Mouse (Mus musculus) spleen, adult 2 months (tissue): Measurements from ENCODE around the gene Skap1. TPM values are rescaled to one million over a fixed set of nuclear protein-coding genes. Genes with fewer than 3 reads are reported as not detected.
A peak's percentile ranks its signal among the peaks of the same experiment; 100 is the strongest.
"Not testable (repeated sequence)": the region's sequence is repeated elsewhere in the genome, so short reads cannot be mapped to it uniquely, and the experiment has no call there.

Experiments used
- DNase-seq, 2 experiments: peaks; one replicate each; pipeline versions ENCODE4 v3.0.0 to v3.0.0-alpha.2; 2012 to 2021; ENCODE audit warnings: low spot score in 2 of 2, low read depth in 1 of 2
- H3K27ac ChIP-seq: fragments of 200-500 bp; 2 replicates; pipeline ENCODE4 v1.5.1; 2012; ENCODE audit warnings: low read length, inconsistent platforms; ENCODE audit not compliant: insufficient read depth
- H3K27me3 ChIP-seq: fragments of 200-500 bp; 2 replicates; pipeline ENCODE4 v1.6.1; 2012; ENCODE audit warnings: mild to moderate bottlenecking, moderate library complexity, low read length, inconsistent platforms; ENCODE audit not compliant: control insufficient read depth, insufficient read depth
- H3K36me3 ChIP-seq: fragments of 200-500 bp; 2 replicates; pipeline ENCODE4 v1.6.1; 2012; ENCODE audit warnings: mild to moderate bottlenecking, low read length, inconsistent platforms; ENCODE audit not compliant: control insufficient read depth, insufficient read depth
- H3K4me1 ChIP-seq: fragments of 200-500 bp; 2 replicates; pipeline ENCODE4 v1.6.1; 2011; ENCODE audit warnings: inconsistent platforms; ENCODE audit not compliant: control insufficient read depth, insufficient read depth, insufficient read length
- H3K4me3 ChIP-seq: fragments of 200-500 bp; 2 replicates; pipeline ENCODE4 v1.5.1; 2011; ENCODE audit warnings: mild to moderate bottlenecking, inconsistent platforms; ENCODE audit not compliant: insufficient read depth, insufficient read length; ENCODE audit errors: extremely low read depth
- CTCF ChIP-seq: fragments of 200-500 bp; IDR thresholded peaks from 2 replicates; pipeline ENCODE4 v1.5.1; 2011; ENCODE audit warnings: mild to moderate bottlenecking, inconsistent platforms; ENCODE audit not compliant: insufficient read depth, insufficient read length, insufficient replicate concordance; ENCODE audit errors: extremely low read depth
- POLR2A ChIP-seq: fragments of 200-500 bp; IDR thresholded peaks from 2 replicates; pipeline ENCODE4 v1.6.1; 2011; ENCODE audit warnings: low read depth, low read length, inconsistent platforms
- WGBS: fragments of 180-500 bp; shearing (Covaris S2); methylation state at CpG from one replicate; pipeline ENCODE4 v1.1.7; 2018; 5-methylcytosine and 5-hydroxymethylcytosine counted together
- polyA plus RNA-seq: library from polyadenylated mRNA; depleted of rRNA; stranded (reverse); fragments of >200 nt; gene quantifications from 2 replicates; pipeline ENCODE4 v1.2.3, GENCODE M21; 2012

The Skap1 gene
- polyA plus RNA-seq, 1 experiment = 22.3 TPM

GRCm38 (mm10) chr11:96780306-96780705 lies 315.9 kb downstream of the Skap1 start:
- H3K27me3 ChIP-seq = no peaks in the 10 kb centered on the region
- WGBS = 90% methylated on average over 5 of the region's 5 CpGs
- H3K4me1 ChIP-seq = peaks cover 8% of the 10 kb centered on the region; the same call in 1 of the 2 replicates
- H3K36me3 ChIP-seq = no peaks in the 10 kb centered on the region
- H3K4me3 ChIP-seq = no peak overlapping the region
- H3K27ac ChIP-seq = no peak overlapping the region
- DNase-seq = no peak
- no peak for TF ChIP-seq CTCF
- no peak for TF ChIP-seq POLR2A

- 78% methylated on average over 2 of the region's 2 CpGs for WGBS
- Histone ChIP-seq H3K27me3 (no peaks in the 10 kb centered on the region), H3K27ac (no peak overlapping the region), H3K4me3 (no peak overlapping the region), H3K36me3 (no peaks in the 10 kb centered on the region), H3K4me1 (peaks cover 5% of the 10 kb centered on the region; the same call in 1 of the 2 replicates)
- no peak for TF ChIP-seq POLR2A
- TF ChIP-seq CTCF = no peak
- no peak for DNase-seq
Measured at GRCm38 (mm10) chr11:96781425-96781824, 317.0 kb downstream of the Skap1 start.

GRCm38 (mm10) chr11:96784847-96785246 lies 320.5 kb downstream of the Skap1 start:
- H3K4me3 ChIP-seq, H3K36me3 ChIP-seq, H3K27me3 ChIP-seq, H3K27ac ChIP-seq, H3K4me1 ChIP-seq: not testable (repeated sequence)
- WGBS = 23% methylated on average over 7 of the region's 7 CpGs
- peak; percentile 52; the same call in 1 of the 2 replicates for TF ChIP-seq CTCF
- DNase-seq = peak; percentile 31 to 73

- Histone ChIP-seq H3K4me1 (peaks cover 9% of the 10 kb centered on the region; the same call in 1 of the 2 replicates), H3K4me3 (no peak overlapping the region), H3K36me3 (no peaks in the 10 kb centered on the region), H3K27me3 (no peaks in the 10 kb centered on the region), H3K27ac (no peak overlapping the region)
- DNase-seq = no peak
- TF ChIP-seq CTCF (no peak), POLR2A (no peak)
- WGBS = 84% methylated on average over 9 of the region's 9 CpGs
Measured at GRCm38 (mm10) chr11:96786731-96787450, 322.5 kb downstream of the Skap1 start.

GRCm38 (mm10) chr11:96788871-96789795 lies 324.7 kb downstream of the Skap1 start, which contains the start of gene Cbx1:
TSS of gene Cbx1 (plus strand) at chr11:96789127.
- H3K27me3 ChIP-seq = no peaks in the 10 kb centered on the region
- under 1% methylated on average over 92 of the region's 93 CpGs for WGBS

GRCm38 (mm10) chr11:96789990-96790389 lies 325.6 kb downstream of the Skap1 start:
- no peak for DNase-seq
- peak overlapping the region; percentile 98 for H3K4me3 ChIP-seq
- WGBS = 14% methylated on average over 5 of the region's 5 CpGs
- H3K36me3 ChIP-seq = no peaks in the 10 kb centered on the region
- no peak for TF ChIP-seq CTCF
- no peak for TF ChIP-seq POLR2A
- no peak overlapping the region for H3K27ac ChIP-seq
- no peaks in the 10 kb centered on the region for H3K27me3 ChIP-seq
- peaks cover 9% of the 10 kb centered on the region; the same call in 1 of the 2 replicates for H3K4me1 ChIP-seq

More at GRCm38 (mm10) chr11:96788871-96789795, 324.7 kb downstream of the Skap1 start, which contains the start of gene Cbx1:
- TF ChIP-seq CTCF (no peak), POLR2A (peak; percentile 61)
- Histone ChIP-seq H3K4me1 (peaks cover 9% of the 10 kb centered on the region; the same call in 1 of the 2 replicates), H3K4me3 (peak within 1 kb of the TSS; percentile 98), H3K36me3 (no peaks in the 10 kb centered on the region), H3K27ac (peak within 1 kb of the TSS; percentile 88)
- peak; percentile 77 to 89 for DNase-seq
